Mouse (Mus musculus) hindbrain, embryonic 12.5 days (tissue): ENCODE data around the gene Zbtb32. TPM values are rescaled to one million over a fixed set of nuclear protein-coding genes. Genes with fewer than 3 reads are reported as not detected.

Source experiments
- ATAC-seq: fragments of 200-750 bp; cut with Nextera tagmentation; 2 replicates; pipeline ENCODE4 v1.8.0; 2017; ENCODE audit warnings: moderate TSS enrichment; ENCODE audit not compliant: low FRiP score
- H3K27ac ChIP-seq: fragments of 300-500 bp; sonication (generic); 2 replicates; pipeline ENCODE4 v1.5.1; 2016; ENCODE audit warnings: mild to moderate bottlenecking
- H3K27me3 ChIP-seq: fragments of 300-500 bp; sonication (generic); 2 replicates; pipeline ENCODE4 v1.6.1; 2016; ENCODE audit warnings: mild to moderate bottlenecking
- H3K36me3 ChIP-seq: fragments of 300-500 bp; sonication (generic); 2 replicates; pipeline ENCODE4 v1.6.1; 2016; ENCODE audit warnings: mild to moderate bottlenecking
- H3K4me1 ChIP-seq: fragments of 300-500 bp; sonication (generic); 2 replicates; pipeline ENCODE4 v1.6.1; 2016
- H3K4me2 ChIP-seq: fragments of 300-500 bp; sonication (generic); replicated peaks from 2 replicates; pipeline ENCODE4 v1.6.1; 2016; ENCODE audit warnings: mild to moderate bottlenecking
- H3K4me3 ChIP-seq: fragments of 300-500 bp; sonication (generic); 2 replicates; pipeline ENCODE4 v1.5.1; 2016; ENCODE audit warnings: mild to moderate bottlenecking
- H3K9ac ChIP-seq: fragments of 300-500 bp; sonication (generic); 2 replicates; pipeline ENCODE4 v1.6.1; 2016; ENCODE audit warnings: mild to moderate bottlenecking, moderate library complexity
- H3K9me3 ChIP-seq: fragments of 300-500 bp; sonication (generic); replicated peaks from 2 replicates; pipeline ENCODE4 v1.6.1; 2016; ENCODE audit warnings: mild to moderate bottlenecking
- WGBS: fragments of 180-500 bp; shearing (Covaris S2); methylation state at CpG from one replicate; pipeline ENCODE4 v1.1.7; 2016; 5-methylcytosine and 5-hydroxymethylcytosine counted together
- polyA plus RNA-seq: library from polyadenylated mRNA; unstranded; fragments of >200 nt; fragmentation: Nextera tagmentation; extraction: Ambion mirVana; gene quantifications from 2 replicates; pipeline ENCODE4 v1.2.1, GENCODE M21; 2016

The Zbtb32 gene
- 0.17 and 0.39 TPM in 2 replicates for polyA plus RNA-seq

GRCm38 (mm10) chr7:30598786-30599185 is at the start of gene Zbtb32:
Gene Zbtb32, minus strand, starts transcription at chr7:30598909.
- Histone ChIP-seq H3K4me1 (peaks cover 12% of the 10 kb centered on the region), H3K36me3 (no peaks in the 10 kb centered on the region), H3K9ac (no peak within 1 kb of the TSS), H3K9me3 (no peaks in the 10 kb centered on the region), H3K27me3 (no peaks in the 10 kb centered on the region; the same call in 1 of the 2 replicates), H3K27ac (no peak within 1 kb of the TSS; the same call in 1 of the 2 replicates), H3K4me3 (no peak within 1 kb of the TSS; the same call in 1 of the 2 replicates), H3K4me2 (peak within 1 kb of the TSS; percentile 36)
- no peak for ATAC-seq
- 90% methylated on average over 12 of the region's 12 CpGs for WGBS

DNA sequence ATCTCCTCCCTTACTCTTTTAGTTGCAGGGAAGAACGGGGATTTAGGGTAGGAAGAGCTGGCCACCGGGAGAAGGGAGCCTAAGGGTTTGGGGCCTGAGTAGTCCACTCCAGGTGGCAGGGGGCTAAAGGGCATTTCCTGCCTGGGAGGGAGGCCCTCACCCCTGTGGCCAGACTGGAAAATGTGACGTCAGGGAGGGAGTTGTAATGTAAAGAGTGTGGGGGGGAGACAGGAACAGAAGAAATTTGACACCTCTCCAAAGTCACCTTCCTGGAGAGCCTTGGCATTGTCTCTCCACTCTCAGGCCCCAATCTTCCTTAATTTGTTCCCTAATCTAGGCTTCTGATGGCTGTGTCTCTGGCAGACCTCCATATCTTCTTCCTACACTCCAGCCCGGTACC is 40.4 kb upstream of the Zbtb32 start:
- peaks cover 9% of the 10 kb centered on the region for H3K4me1 ChIP-seq
- H3K4me2 ChIP-seq: no peak overlapping the region
- 31% methylated on average over 4 of the region's 4 CpGs for WGBS
- no peaks in the 10 kb centered on the region for H3K9me3 ChIP-seq
- H3K27ac ChIP-seq: no peak overlapping the region
- peaks cover 42% of the 10 kb centered on the region for H3K36me3 ChIP-seq
- no peak overlapping the region for H3K4me3 ChIP-seq
- H3K9ac ChIP-seq: no peak overlapping the region
- peaks cover 48% of the 10 kb centered on the region for H3K27me3 ChIP-seq
- ATAC-seq: no peak

GRCm38 (mm10) chr7:30636395-30636794 is 37.7 kb upstream of the Zbtb32 start:
- WGBS: 30% methylated on average over 11 of the region's 11 CpGs
- ATAC-seq: no peak

GRCm38 (mm10) chr7:30635752-30636151 is 37.0 kb upstream of the Zbtb32 start, which contains the start of gene Etv2:
Gene Etv2, minus strand, starts transcription at chr7:30635852.
- H3K9ac ChIP-seq: no peak within 1 kb of the TSS
- peaks cover 78% of the 10 kb centered on the region for H3K27me3 ChIP-seq
- WGBS: 3% methylated on average over 5 of the region's 5 CpGs

More at GRCm38 (mm10) chr7:30636395-30636794, 37.7 kb upstream of the Zbtb32 start:
- peaks cover 9% of the 10 kb centered on the region for H3K4me1 ChIP-seq
- no peak overlapping the region for H3K9ac ChIP-seq
- H3K36me3 ChIP-seq: peaks cover 15% of the 10 kb centered on the region
- peaks cover 74% of the 10 kb centered on the region for H3K27me3 ChIP-seq
- no peak overlapping the region for H3K4me2 ChIP-seq
- H3K27ac ChIP-seq: no peak overlapping the region
- H3K4me3 ChIP-seq: no peak overlapping the region
- no peaks in the 10 kb centered on the region for H3K9me3 ChIP-seq

GRCm38 (mm10) chr7:30634621-30635020 is 35.9 kb upstream of the Zbtb32 start:
- Histone ChIP-seq H3K4me1 (peaks cover 9% of the 10 kb centered on the region), H3K4me2 (peak overlapping the region; percentile 25; the same call in 1 of the 2 replicates), H3K27ac (no peak overlapping the region), H3K9ac (no peak overlapping the region), H3K36me3 (no peaks in the 10 kb centered on the region), H3K27me3 (peaks cover 86% of the 10 kb centered on the region), H3K4me3 (peak overlapping the region; percentile 11; the same call in 1 of the 2 replicates), H3K9me3 (no peaks in the 10 kb centered on the region)
- WGBS: under 1% methylated on average over 20 of the region's 20 CpGs
- 0 out of 2 replicates have a peak, but pooled peaks have one; percentile 19 for ATAC-seq

More at GRCm38 (mm10) chr7:30635752-30636151, 37.0 kb upstream of the Zbtb32 start, which contains the start of gene Etv2:
- H3K4me2 ChIP-seq: peak within 1 kb of the TSS; percentile 25; the same call in 1 of the 2 replicates
- H3K36me3 ChIP-seq: peaks cover 9% of the 10 kb centered on the region
- peak within 1 kb of the TSS; percentile 11; the same call in 1 of the 2 replicates for H3K4me3 ChIP-seq
- no peaks in the 10 kb centered on the region for H3K9me3 ChIP-seq
- no peak within 1 kb of the TSS for H3K27ac ChIP-seq
- peaks cover 9% of the 10 kb centered on the region for H3K4me1 ChIP-seq
- ATAC-seq: no peak

DNA sequence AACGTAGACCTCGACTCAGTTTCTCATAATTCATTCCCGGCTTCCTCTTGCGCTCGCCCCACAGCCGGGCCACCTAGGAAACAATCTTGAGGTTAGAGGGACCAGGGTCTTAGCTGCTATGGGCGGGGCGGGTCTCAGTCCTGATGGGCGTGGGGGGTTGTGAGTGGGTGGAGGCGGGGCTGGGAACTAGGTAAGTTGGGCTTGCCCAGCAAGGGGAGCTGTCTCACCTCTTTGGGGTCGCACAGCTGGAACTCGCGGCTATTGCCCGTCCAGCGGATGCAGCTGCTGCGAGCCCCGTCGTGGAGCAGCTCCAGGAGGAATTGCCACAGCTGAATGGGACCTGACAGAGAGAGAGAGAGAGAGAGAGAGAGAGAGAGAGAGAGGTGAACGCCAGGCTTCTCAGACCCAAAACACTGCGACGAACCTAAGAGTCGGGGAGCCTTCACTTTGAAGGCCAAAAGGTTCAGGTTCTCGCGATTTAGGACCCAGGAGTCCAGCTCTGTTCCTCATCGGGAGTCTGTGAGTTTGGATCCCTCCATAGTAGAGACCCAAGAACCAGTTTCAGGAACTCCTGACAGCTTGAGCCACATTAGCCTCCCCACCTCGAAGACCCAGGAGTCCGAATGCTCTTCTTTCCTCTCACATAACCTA is 35.2 kb upstream of the Zbtb32 start:
- 5% methylated on average over 27 of the region's 27 CpGs for WGBS
- no peak overlapping the region for H3K4me2 ChIP-seq
- no peaks in the 10 kb centered on the region for H3K9me3 ChIP-seq
- H3K4me1 ChIP-seq: peaks cover 9% of the 10 kb centered on the region
- no peak for ATAC-seq
- peaks cover 83% of the 10 kb centered on the region for H3K27me3 ChIP-seq
- no peaks in the 10 kb centered on the region for H3K36me3 ChIP-seq
- H3K27ac ChIP-seq: no peak overlapping the region
- peak overlapping the region; percentile 8; the same call in 1 of the 2 replicates for H3K4me3 ChIP-seq
- H3K9ac ChIP-seq: no peak overlapping the region

- Histone ChIP-seq H3K36me3 (peaks cover 7% of the 10 kb centered on the region), H3K4me3 (no peak overlapping the region), H3K27ac (no peak overlapping the region), H3K27me3 (peaks cover 37% of the 10 kb centered on the region), H3K9ac (no peak overlapping the region), H3K9me3 (no peaks in the 10 kb centered on the region), H3K4me1 (peaks cover 12% of the 10 kb centered on the region), H3K4me2 (no peak overlapping the region)
- no peak for ATAC-seq
Measured at GRCm38 (mm10) chr7:30629013-30629412, 30.3 kb upstream of the Zbtb32 start.

DNA sequence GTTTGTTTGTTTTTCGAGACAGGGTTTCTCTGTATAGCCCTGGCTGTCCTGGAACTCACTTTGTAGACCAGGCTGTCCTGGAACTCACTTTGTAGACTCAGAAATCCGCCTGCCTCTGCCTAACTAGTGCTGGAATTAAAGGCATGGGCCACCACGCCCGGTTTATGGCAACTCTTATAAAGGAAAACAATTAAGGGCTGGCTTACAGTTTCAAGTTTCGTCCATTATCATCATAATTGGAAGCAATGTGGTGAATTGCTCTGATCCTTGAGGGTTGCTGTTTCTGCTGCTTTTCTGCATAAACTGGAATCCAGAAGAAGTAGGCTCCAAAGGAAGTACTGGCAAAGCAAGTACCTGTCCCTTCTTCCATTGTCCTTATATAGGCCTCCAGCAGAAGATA is 27.9 kb upstream of the Zbtb32 start:
- Histone ChIP-seq H3K27me3 (peaks cover 14% of the 10 kb centered on the region), H3K27ac (no peak overlapping the region), H3K9ac (no peak overlapping the region), H3K4me1 (peaks cover 12% of the 10 kb centered on the region), H3K4me3 (0 out of 2 replicates have a peak overlapping the region, but pooled peaks have one; percentile 63), H3K9me3 (no peaks in the 10 kb centered on the region), H3K36me3 (peaks cover 30% of the 10 kb centered on the region), H3K4me2 (peak overlapping the region; percentile 94; the same call in 1 of the 2 replicates)
- ATAC-seq: 0 out of 2 replicates have a peak, but pooled peaks have one; percentile 27
- WGBS: 88% methylated on average over 5 of the region's 5 CpGs

DNA sequence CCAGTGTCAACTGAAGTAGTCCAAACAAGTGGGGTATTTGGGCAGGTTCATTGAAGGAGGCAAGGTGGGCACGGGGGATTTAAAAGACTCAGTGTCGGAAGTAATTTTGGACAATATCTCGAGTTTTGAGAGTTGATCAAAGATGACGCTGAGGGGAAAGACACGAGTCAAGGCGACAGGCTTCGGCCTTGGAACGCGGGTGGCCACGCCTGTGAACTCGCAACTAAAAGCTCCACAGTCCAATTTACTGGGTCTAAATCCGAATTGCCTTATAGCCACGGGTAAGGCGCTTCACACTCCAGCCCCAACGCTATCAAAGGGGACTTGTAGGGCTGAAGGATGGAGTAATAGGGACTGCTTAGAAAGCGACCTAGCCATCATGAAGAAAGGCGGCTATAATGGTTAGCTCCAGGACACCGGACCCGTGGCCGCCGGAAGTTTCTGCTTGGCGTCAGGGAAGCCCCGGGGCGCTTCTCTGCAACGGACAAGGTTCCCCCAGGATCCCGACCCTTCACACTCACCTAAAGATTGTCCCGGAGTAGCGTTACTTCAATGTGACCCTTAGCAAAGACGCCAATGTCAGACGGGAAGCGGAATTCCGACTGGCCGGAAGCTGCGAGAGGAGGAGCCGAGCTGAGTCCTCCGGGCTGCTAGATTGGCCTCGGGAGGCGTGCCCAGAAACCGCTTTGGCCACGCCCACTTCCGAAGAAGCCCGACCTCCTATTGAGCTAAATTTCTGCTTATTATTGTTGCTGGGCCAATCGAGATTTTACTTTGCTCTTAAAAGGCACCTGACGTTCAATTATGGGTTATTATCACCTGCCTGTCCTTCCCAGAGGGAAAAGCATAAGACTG is 27.0 kb upstream of the Zbtb32 start, which contains the start of gene Cox6b1:
Cox6b1 (minus strand) TSS at position 622 of the 855 bp plus-strand sequence.
- Histone ChIP-seq H3K36me3 (peaks cover 36% of the 10 kb centered on the region), H3K9me3 (no peaks in the 10 kb centered on the region), H3K4me3 (peak within 1 kb of the TSS; percentile 63), H3K27ac (no peak within 1 kb of the TSS), H3K4me1 (peaks cover 12% of the 10 kb centered on the region), H3K4me2 (peak within 1 kb of the TSS; percentile 94), H3K27me3 (peaks cover 8% of the 10 kb centered on the region; the same call in 1 of the 2 replicates), H3K9ac (peak within 1 kb of the TSS; percentile 74)
- 1% methylated on average over 44 of the region's 44 CpGs for WGBS
- peak; percentile 91 for ATAC-seq

DNA sequence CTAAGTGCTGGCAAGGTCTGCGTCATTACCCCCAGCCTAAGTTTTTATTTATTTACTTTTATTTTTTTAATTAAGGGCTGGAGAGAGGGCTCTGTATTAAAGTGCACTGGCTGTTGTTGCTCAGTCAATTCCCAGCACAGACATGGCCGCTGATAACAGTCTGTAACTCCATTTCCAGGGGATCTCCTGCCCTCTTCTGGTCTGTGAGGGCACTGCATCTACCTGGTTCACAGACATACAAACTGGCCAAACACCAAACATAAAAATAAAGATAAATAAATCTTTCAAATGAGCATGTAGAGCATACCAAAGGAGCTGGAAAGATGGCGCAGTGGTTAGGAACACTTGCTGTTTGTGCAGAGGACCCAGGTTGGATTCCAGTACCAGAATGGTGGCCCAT is 20.5 kb upstream of the Zbtb32 start:
- Histone ChIP-seq H3K4me2 (no peak overlapping the region), H3K36me3 (peaks cover 69% of the 10 kb centered on the region), H3K4me3 (no peak overlapping the region), H3K9ac (no peak overlapping the region), H3K27me3 (no peaks in the 10 kb centered on the region), H3K4me1 (no peaks in the 10 kb centered on the region), H3K9me3 (no peaks in the 10 kb centered on the region), H3K27ac (no peak overlapping the region)
- ATAC-seq: no peak
- WGBS: 90% methylated on average over 3 of the region's 3 CpGs

DNA sequence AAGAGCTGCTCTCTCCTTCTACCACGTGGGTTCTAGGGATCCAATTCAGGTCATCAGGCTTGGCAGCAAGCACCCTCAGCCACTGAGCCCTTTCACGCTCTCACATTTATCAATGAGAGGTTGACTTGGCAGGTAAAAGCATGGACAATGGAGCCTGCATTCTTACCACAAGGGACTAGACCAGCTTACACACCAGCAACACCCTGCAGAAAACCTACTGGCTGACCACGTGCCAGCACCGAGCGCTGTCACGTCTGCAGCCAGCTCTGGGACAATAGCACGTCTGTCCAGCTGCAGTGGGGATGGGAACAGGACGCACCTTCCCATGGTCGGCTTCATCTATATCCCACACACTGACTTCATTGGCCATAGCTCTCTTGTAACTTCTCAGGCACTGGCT is 19.9 kb upstream of the Zbtb32 start:
- H3K4me2 ChIP-seq: no peak overlapping the region
- H3K27ac ChIP-seq: no peak overlapping the region
- no peak overlapping the region for H3K4me3 ChIP-seq
- no peak for ATAC-seq
- H3K27me3 ChIP-seq: no peaks in the 10 kb centered on the region
- H3K9ac ChIP-seq: no peak overlapping the region
- 94% methylated on average over 9 of the region's 9 CpGs for WGBS
- no peaks in the 10 kb centered on the region for H3K9me3 ChIP-seq
- no peaks in the 10 kb centered on the region for H3K4me1 ChIP-seq
- H3K36me3 ChIP-seq: peaks cover 64% of the 10 kb centered on the region
